In the genomic region with DNA sequence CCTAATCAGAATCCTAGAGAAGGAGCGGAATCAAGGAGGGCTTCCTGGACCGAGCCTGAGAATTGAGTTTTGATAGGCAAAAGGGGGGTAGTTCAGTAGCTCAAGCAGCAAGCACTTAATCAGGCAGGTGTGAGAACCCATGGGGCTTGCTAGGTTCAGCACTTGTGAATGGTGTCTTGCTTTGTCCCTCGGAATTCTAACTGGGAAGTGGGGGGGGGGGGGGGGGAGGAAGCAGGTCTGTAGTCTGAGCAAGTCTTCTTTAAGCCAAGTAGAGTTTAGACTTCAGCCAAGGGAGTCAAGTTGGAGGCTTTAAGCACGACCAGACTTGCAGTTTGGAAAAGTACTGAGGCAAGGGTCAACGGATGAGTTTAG, we compare ENCODE assay signal across 8 mouse cellular contexts.
A peak's percentile ranks its signal among the peaks of the same experiment; 100 is the strongest.
DNase-seq lines count a peak whose midpoint lies in the region; ATAC-seq and TF ChIP-seq lines count a peak whose summit lies in the region.

No protein-coding gene starts in this region.

- no peak for TF ChIP-seq EP300 in stomach, postnatal 0 days (optimal IDR thresholded peaks at IDR 0.05)

- no peak overlapping the region for H3K9ac ChIP-seq in lung, embryonic 16.5 days (ENCODE audit: low read length)
- no peak overlapping the region for H3K9ac ChIP-seq in limb, embryonic 14.5 days (ENCODE audit: low read depth, low read length, severe bottlenecking)
- no peak overlapping the region for H3K9ac ChIP-seq in stomach, postnatal 0 days (ENCODE audit: low read length)

- TF ChIP-seq CTCF in stomach, postnatal 0 days (IDR thresholded peaks at IDR 0.05; ENCODE audit: low read depth), result no peak

- no peak for TF ChIP-seq POLR2A in limb, embryonic 14.5 days (IDR thresholded peaks at IDR 0.05; ENCODE audit: borderline replicate concordance, extremely low read depth, insufficient read depth, insufficient read length)

- no peaks in the 10 kb centered on the region for H3K27me3 ChIP-seq in lung, embryonic 16.5 days (ENCODE audit: control insufficient read depth, insufficient read depth, low read depth, low read length)
- no peaks in the 10 kb centered on the region for H3K27me3 ChIP-seq in limb, embryonic 14.5 days (ENCODE audit: control insufficient read depth, insufficient read depth, low read length)
- H3K27me3 ChIP-seq in stomach, postnatal 0 days (ENCODE audit: control insufficient read depth, insufficient read depth, low read length), result no peaks in the 10 kb centered on the region

- H3K9me3 ChIP-seq in lung, embryonic 16.5 days (ENCODE audit: control insufficient read depth, low read length), result no peaks in the 10 kb centered on the region
- H3K9me3 ChIP-seq in limb, embryonic 14.5 days (ENCODE audit: control insufficient read depth, low read length), result no peaks in the 10 kb centered on the region
- no peaks in the 10 kb centered on the region for H3K9me3 ChIP-seq in stomach, postnatal 0 days (ENCODE audit: control insufficient read depth, low read length)

- DNase-seq in cerebellum, adult 9-10 months, result no peak
- no peak for DNase-seq in lung, postnatal 36 days
- DNase-seq in limb, embryonic 14.5 days (ENCODE audit: low spot score), result no peak
- DNase-seq in stomach, postnatal 0 days (ENCODE audit: low spot score), result no peak
- no peak for DNase-seq in cerebellum, adult 9-11 months
- no peak for DNase-seq in cerebellum, postnatal 4 days (ENCODE audit: low spot score in 2 of 2)

- no peaks in the 10 kb centered on the region for H3K36me3 ChIP-seq in lung, embryonic 16.5 days (ENCODE audit: control insufficient read depth, insufficient read depth, low read length)
- no peaks in the 10 kb centered on the region for H3K36me3 ChIP-seq in limb, embryonic 14.5 days (ENCODE audit: control insufficient read depth, insufficient read depth, low read length)
- no peaks in the 10 kb centered on the region for H3K36me3 ChIP-seq in stomach, postnatal 0 days (ENCODE audit: control insufficient read depth, insufficient read depth, low read length)

- no peak overlapping the region; the same call in 1 of the 2 replicates for H3K4me3 ChIP-seq in lung, embryonic 16.5 days (ENCODE audit: low read length)
- H3K4me3 ChIP-seq in limb, embryonic 14.5 days (replicated peaks; ENCODE audit: low read length), result no peak overlapping the region
- no peak overlapping the region for H3K4me3 ChIP-seq in stomach, postnatal 0 days (ENCODE audit: low read depth, low read length)

- H3K27ac ChIP-seq in lung, embryonic 16.5 days (ENCODE audit: low read length), result peak overlapping the region; percentile 58
- H3K27ac ChIP-seq in limb, embryonic 14.5 days (replicated peaks; ENCODE audit: low read depth, low read length), result peak overlapping the region; percentile 63
- peak overlapping the region; percentile 36; the same call in 1 of the 2 replicates for H3K27ac ChIP-seq in stomach, postnatal 0 days (replicated peaks)

- 35% methylated on average over 5 of the region's 5 CpGs for WGBS in lung, embryonic 16.5 days
- WGBS in limb, embryonic 14.5 days, result 39% methylated on average over 5 of the region's 5 CpGs
- WGBS in stomach, postnatal 0 days, result 42% methylated on average over 5 of the region's 5 CpGs

- peaks cover 9% of the 10 kb centered on the region for H3K4me1 ChIP-seq in lung, embryonic 16.5 days (replicated peaks; ENCODE audit: control insufficient read depth, insufficient read depth, low read length)
- peaks cover 27% of the 10 kb centered on the region for H3K4me1 ChIP-seq in limb, embryonic 14.5 days (ENCODE audit: control insufficient read depth, insufficient read depth, low read length)
- no peaks in the 10 kb centered on the region for H3K4me1 ChIP-seq in stomach, postnatal 0 days (replicated peaks; ENCODE audit: control insufficient read depth, insufficient read depth)

- H3K4me2 ChIP-seq in lung, embryonic 16.5 days (ENCODE audit: low read depth, low read length), result peak overlapping the region; percentile 49
- no peak overlapping the region for H3K4me2 ChIP-seq in limb, embryonic 14.5 days (replicated peaks; ENCODE audit: low read depth, low read length, severe bottlenecking)
- H3K4me2 ChIP-seq in stomach, postnatal 0 days (replicated peaks; ENCODE audit: low read depth), result no peak overlapping the region

- 0 out of 2 replicates have a peak, but pooled peaks have one; percentile 31 for ATAC-seq in cerebellum, adult (ENCODE audit: insufficient number of reproducible peaks, low FRiP score, low TSS enrichment)
- no peak for ATAC-seq in lung, embryonic 16.5 days (ENCODE audit: low read depth)
- peak; percentile 23; the same call in 1 of the 2 replicates for ATAC-seq in limb, embryonic 14.5 days (ENCODE audit: low FRiP score, low read depth)
- no peak for ATAC-seq in stomach, postnatal 0 days (ENCODE audit: low FRiP score, low TSS enrichment)

Comparison
In these comparisons a context has a peak if more than half of its experiments do, and no peak if none do; other contexts are left out.
1. ATAC-seq: peak in cerebellum, adult (single experiment) and limb, embryonic 14.5 days (single experiment); none in lung, embryonic 16.5 days (single experiment) and stomach, postnatal 0 days (single experiment).
2. Peak in every context shown above with its lines, with median percentiles within 50 percentile points of each other: H3K27ac ChIP-seq.